Mouse (Mus musculus): ENCODE measurements around the gene Ccdc138. TPM values are rescaled to one million over a fixed set of nuclear protein-coding genes. Genes with fewer than 3 reads are reported as not detected.

The Ccdc138 gene
- total and polyA plus RNA-seq, 2 experiments from 2014 or later, result 2.0 to 6.4 TPM

DNA sequence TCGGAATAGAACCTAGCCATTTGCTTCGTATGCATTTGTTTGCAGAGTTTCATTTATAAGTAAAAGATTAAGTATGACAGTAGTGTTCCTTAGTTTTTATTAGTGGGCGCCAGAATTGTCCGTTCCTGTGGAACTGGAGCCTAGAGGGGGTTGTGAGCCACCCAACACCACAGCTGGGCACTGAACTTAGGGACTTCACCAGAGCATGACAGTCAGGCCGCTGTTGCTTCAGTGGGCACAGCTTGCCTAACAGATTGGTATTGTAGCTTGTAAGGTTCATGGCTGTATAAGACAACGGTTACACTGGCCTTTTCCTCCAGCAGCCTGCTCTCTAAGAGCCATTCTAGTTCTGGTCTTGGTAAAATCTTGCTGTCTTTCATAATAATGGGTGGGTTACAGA is 62.8 kb downstream of the Ccdc138 start:
- TF ChIP-seq CTCF (IDR thresholded peaks at IDR 0.05; ENCODE audit: low read depth), result no peak
- Histone ChIP-seq H3K4me3 (ENCODE audit: low read length) (no peak overlapping the region), H3K27ac (no peak overlapping the region), H3K9me3 (ENCODE audit: low read length) (no peaks in the 10 kb centered on the region), H3K36me3 (ENCODE audit: insufficient read depth, low read length) (no peaks in the 10 kb centered on the region), H3K4me1 (ENCODE audit: insufficient read depth, low read length) (no peaks in the 10 kb centered on the region), H3K4me2 (ENCODE audit: low read depth, low read length) (no peak overlapping the region), H3K27me3 (ENCODE audit: insufficient read depth, low read length) (no peaks in the 10 kb centered on the region), H3K9ac (replicated peaks; ENCODE audit: low read length) (no peak overlapping the region)
- ATAC-seq (no peak), DNase-seq (ENCODE audit: low spot score) (no peak)
- 84% methylated on average over 6 of the region's 6 CpGs for WGBS

GRCm38 (mm10) chr10:58585427-58586223 is 87.9 kb downstream of the Ccdc138 start:
- 69% methylated on average over 5 of the region's 5 CpGs for WGBS
- DNase-seq (ENCODE audit: low spot score), result no peak
- TF ChIP-seq CTCF (IDR thresholded peaks at IDR 0.05; ENCODE audit: low read depth), result no peak

DNA sequence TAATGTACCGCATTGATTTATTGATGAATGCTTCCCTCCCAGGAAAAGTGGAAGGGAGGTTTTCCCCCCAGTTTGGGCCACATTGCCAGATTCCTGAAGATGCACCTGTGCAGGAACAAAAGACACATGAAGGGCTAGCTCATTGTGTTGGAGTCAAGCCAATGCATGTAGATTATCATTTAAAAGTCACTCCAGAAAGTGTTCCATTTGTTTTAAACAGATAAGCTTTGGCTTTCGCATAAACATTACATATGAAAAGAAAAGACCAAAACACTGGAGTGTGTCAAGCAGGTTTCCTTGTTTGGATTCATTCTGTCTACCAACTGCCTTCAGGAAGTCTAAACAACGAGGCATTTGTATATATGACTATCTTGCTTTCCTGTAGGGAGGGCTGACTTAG is 96.7 kb downstream of the Ccdc138 start:
- H3K27ac ChIP-seq, result no peak overlapping the region
- no peaks in the 10 kb centered on the region for H3K9me3 ChIP-seq (ENCODE audit: low read length)
- DNase-seq (ENCODE audit: low spot score) (no peak), ATAC-seq (no peak)
- H3K36me3 ChIP-seq (ENCODE audit: insufficient read depth, low read length), result no peaks in the 10 kb centered on the region
- no peak overlapping the region for H3K4me2 ChIP-seq (ENCODE audit: low read depth, low read length)
- TF ChIP-seq CTCF (IDR thresholded peaks at IDR 0.05; ENCODE audit: low read depth), result no peak
- WGBS, result 84% methylated on average over 3 of the region's 3 CpGs
- no peaks in the 10 kb centered on the region for H3K27me3 ChIP-seq (ENCODE audit: insufficient read depth, low read length)
- H3K4me3 ChIP-seq (ENCODE audit: low read length), result no peak overlapping the region
- H3K9ac ChIP-seq (replicated peaks; ENCODE audit: low read length), result no peak overlapping the region
- H3K4me1 ChIP-seq (ENCODE audit: insufficient read depth, low read length), result no peaks in the 10 kb centered on the region

More at GRCm38 (mm10) chr10:58585427-58586223, 87.9 kb downstream of the Ccdc138 start:
- Histone ChIP-seq H3K9ac (replicated peaks; ENCODE audit: low read length) (no peak overlapping the region), H3K4me2 (ENCODE audit: low read depth, low read length) (no peak overlapping the region), H3K36me3 (ENCODE audit: insufficient read depth, low read length) (no peaks in the 10 kb centered on the region), H3K27ac (no peak overlapping the region), H3K9me3 (ENCODE audit: low read length) (no peaks in the 10 kb centered on the region), H3K27me3 (ENCODE audit: insufficient read depth, low read length) (no peaks in the 10 kb centered on the region), H3K4me1 (ENCODE audit: insufficient read depth, low read length) (no peaks in the 10 kb centered on the region), H3K4me3 (ENCODE audit: low read length) (no peak overlapping the region)
- ATAC-seq, result no peak

DNA sequence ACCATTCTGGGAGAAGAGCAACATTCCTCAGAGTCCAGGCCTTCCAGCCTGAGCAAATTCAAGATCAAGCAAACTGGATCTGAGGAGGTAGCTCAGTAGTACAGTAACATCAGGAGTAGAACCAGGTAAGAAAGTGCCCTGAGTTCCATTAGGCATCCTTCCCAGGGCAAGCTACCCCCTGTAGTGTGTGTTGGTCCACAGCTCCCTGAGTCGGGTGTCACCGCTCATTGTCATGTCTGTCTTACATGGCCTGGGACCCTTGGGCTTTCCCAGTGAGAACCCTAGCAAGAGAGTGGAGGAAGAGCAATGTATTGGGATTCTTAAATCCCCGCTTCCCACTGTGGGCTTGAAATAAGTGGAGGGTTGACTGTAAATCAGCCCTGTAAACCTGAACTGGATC is 97.4 kb downstream of the Ccdc138 start:
- Histone ChIP-seq H3K27ac (no peak overlapping the region), H3K4me1 (ENCODE audit: insufficient read depth, low read length) (no peaks in the 10 kb centered on the region), H3K4me3 (ENCODE audit: low read length) (no peak overlapping the region), H3K4me2 (ENCODE audit: low read depth, low read length) (no peak overlapping the region), H3K27me3 (ENCODE audit: insufficient read depth, low read length) (no peaks in the 10 kb centered on the region), H3K36me3 (ENCODE audit: insufficient read depth, low read length) (no peaks in the 10 kb centered on the region), H3K9me3 (ENCODE audit: low read length) (no peaks in the 10 kb centered on the region), H3K9ac (replicated peaks; ENCODE audit: low read length) (no peak overlapping the region)
- ATAC-seq, result no peak
- TF ChIP-seq CTCF (IDR thresholded peaks at IDR 0.05; ENCODE audit: low read depth), result no peak
- no peak for DNase-seq (ENCODE audit: low spot score)
- WGBS, result 93% methylated on average over 3 of the region's 3 CpGs

DNA sequence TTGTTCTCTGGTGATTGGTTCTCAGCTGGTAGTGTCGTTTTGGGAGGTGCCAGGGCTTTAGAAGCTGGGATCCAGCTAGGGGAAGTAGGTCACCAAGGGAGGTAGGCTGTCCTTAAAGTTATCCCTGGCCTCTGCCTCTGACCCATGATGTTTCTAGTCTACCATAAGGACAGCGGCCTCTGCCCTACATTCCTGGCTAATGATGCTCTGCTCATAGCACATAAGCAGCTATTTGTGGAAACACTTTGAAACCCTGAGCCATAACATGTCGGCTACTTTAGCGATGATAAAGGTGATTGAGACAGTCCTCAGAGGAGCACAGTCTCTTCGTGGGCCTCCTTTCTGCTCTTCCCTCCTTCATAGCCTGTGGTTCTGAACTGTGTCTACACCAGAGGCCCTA is 98.1 kb downstream of the Ccdc138 start:
- Histone ChIP-seq H3K27ac (no peak overlapping the region), H3K4me3 (ENCODE audit: low read length) (no peak overlapping the region), H3K4me2 (ENCODE audit: low read depth, low read length) (no peak overlapping the region), H3K9ac (replicated peaks; ENCODE audit: low read length) (no peak overlapping the region), H3K9me3 (ENCODE audit: low read length) (no peaks in the 10 kb centered on the region), H3K27me3 (ENCODE audit: insufficient read depth, low read length) (no peaks in the 10 kb centered on the region), H3K36me3 (ENCODE audit: insufficient read depth, low read length) (no peaks in the 10 kb centered on the region), H3K4me1 (ENCODE audit: insufficient read depth, low read length) (no peaks in the 10 kb centered on the region)
- WGBS, result 71% methylated on average over 5 of the region's 5 CpGs
- DNase-seq (ENCODE audit: low spot score) (no peak), ATAC-seq (no peak)
- no peak for TF ChIP-seq CTCF (IDR thresholded peaks at IDR 0.05; ENCODE audit: low read depth)

- ATAC-seq (no peak), DNase-seq (ENCODE audit: low spot score) (no peak)
- Histone ChIP-seq H3K4me1 (ENCODE audit: insufficient read depth, low read length) (peaks cover 7% of the 10 kb centered on the region), H3K27ac (no peak overlapping the region), H3K4me3 (ENCODE audit: low read length) (no peak overlapping the region), H3K9me3 (ENCODE audit: low read length) (no peaks in the 10 kb centered on the region), H3K36me3 (ENCODE audit: insufficient read depth, low read length) (no peaks in the 10 kb centered on the region), H3K4me2 (ENCODE audit: low read depth, low read length) (no peak overlapping the region), H3K9ac (replicated peaks; ENCODE audit: low read length) (no peak overlapping the region), H3K27me3 (ENCODE audit: insufficient read depth, low read length) (no peaks in the 10 kb centered on the region)
- no peak for TF ChIP-seq CTCF (IDR thresholded peaks at IDR 0.05; ENCODE audit: low read depth)
- WGBS, result 89% methylated on average over 5 of the region's 5 CpGs
These were observed 102.4 kb downstream of the Ccdc138 start for GRCm38 (mm10) chr10:58600151-58600550.

DNA sequence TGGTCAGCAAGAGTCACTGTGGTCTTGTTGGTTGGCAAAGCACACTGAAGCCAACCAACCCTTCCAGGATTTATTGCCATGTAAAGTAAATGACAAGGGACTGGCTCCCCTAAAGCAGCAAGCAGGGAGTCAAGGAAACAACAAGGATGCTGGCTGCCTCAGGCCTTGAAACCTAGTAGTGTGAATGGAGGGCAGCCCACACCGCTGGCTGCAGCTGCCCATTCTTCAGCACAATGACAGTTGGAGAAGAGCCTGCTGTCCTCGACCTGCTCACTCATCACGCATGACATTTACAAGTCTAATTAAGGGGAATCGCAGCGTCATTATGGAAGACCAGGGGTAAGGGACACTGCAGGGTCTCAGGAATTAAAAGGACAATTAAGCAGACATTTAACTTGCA is 103.2 kb downstream of the Ccdc138 start:
- H3K9me3 ChIP-seq (ENCODE audit: low read length), result no peaks in the 10 kb centered on the region
- no peak overlapping the region for H3K9ac ChIP-seq (replicated peaks; ENCODE audit: low read length)
- H3K27ac ChIP-seq, result peak overlapping the region; percentile 59; the same call in 1 of the 2 replicates
- TF ChIP-seq CTCF (IDR thresholded peaks at IDR 0.05; ENCODE audit: low read depth), result no peak; the same call in 1 of the 2 replicates
- H3K4me1 ChIP-seq (ENCODE audit: insufficient read depth, low read length), result peaks cover 7% of the 10 kb centered on the region
- no peak overlapping the region for H3K4me2 ChIP-seq (ENCODE audit: low read depth, low read length)
- ATAC-seq (peak; percentile 60), DNase-seq (ENCODE audit: low spot score) (peak; percentile 59)
- H3K36me3 ChIP-seq (ENCODE audit: insufficient read depth, low read length), result no peaks in the 10 kb centered on the region
- WGBS, result 10% methylated on average over 5 of the region's 5 CpGs
- no peak overlapping the region for H3K4me3 ChIP-seq (ENCODE audit: low read length)
- no peaks in the 10 kb centered on the region for H3K27me3 ChIP-seq (ENCODE audit: insufficient read depth, low read length)

Measured in hindbrain, postnatal 0 days (tissue).